Comparison of ENCODE assay signal across 9 mouse cellular contexts in the genomic region with DNA sequence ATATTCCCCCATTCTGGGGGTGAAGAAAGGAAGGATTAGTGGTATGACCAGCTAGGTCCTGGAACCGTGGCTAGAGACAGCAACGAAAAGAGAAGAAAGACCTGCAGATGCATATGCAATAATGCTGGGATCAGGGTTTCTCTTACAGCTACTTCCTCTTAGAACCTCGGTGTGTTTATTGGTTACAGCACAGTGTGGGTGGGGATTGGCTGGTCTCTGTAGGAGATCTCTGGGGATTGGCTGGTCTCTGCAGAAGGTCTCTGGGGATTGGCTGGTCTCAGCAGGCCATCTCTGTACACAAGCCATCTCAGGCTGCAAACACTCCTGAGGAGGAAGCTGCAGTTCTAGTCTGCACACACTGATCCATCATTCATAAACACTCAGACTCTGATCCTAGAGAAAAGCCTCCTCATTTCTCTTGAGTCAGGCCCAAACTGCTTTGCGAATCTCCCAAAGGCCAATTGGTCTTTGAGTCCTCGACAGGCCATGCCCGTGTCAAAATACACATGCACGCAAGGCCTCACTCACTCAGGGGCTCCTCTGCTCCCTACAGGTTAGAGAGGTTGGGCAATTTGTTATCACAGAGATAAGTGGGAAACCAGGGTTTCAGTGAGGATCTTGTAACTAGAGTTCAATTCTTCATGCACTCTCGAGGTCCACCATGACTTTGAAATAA. TPM values are rescaled to one million over a fixed set of nuclear protein-coding genes. Genes with fewer than 3 reads are reported as not detected.
DNase-seq lines count a peak whose midpoint lies in the region; ATAC-seq and TF ChIP-seq lines count a peak whose summit lies in the region.
"Had no signal": no experiment of that assay in that cellular context is flagged by ENCODE, and none has a peak within 500 bp of the region (broad histone marks: within the 10 kb centered on the region; RNA-seq: fewer than 3 reads in every experiment).

No protein-coding gene starts in this region.

- peak overlapping the region; percentile 50 for H3K27ac ChIP-seq in heart, embryonic 11.5 days (ENCODE audit: low read depth, low read length)
- no peak overlapping the region for H3K27ac ChIP-seq in liver, postnatal 0 days (ENCODE audit: low read depth)
- H3K27ac ChIP-seq: hindbrain, embryonic 15.5 days had no signal

- H3K9me3 ChIP-seq in heart, embryonic 11.5 days (replicated peaks; ENCODE audit: control insufficient read depth, low read length) = no peaks in the 10 kb centered on the region
- no peaks in the 10 kb centered on the region for H3K9me3 ChIP-seq in liver, postnatal 0 days (ENCODE audit: low read length)
- H3K9me3 ChIP-seq: hindbrain, embryonic 15.5 days had no signal

- no peaks in the 10 kb centered on the region for H3K27me3 ChIP-seq in heart, embryonic 11.5 days (ENCODE audit: control insufficient read depth, insufficient read depth, low read length)
- H3K27me3 ChIP-seq in liver, postnatal 0 days (ENCODE audit: insufficient read depth, low read length) = no peaks in the 10 kb centered on the region
- H3K27me3 ChIP-seq: hindbrain, embryonic 15.5 days had no signal

- TF ChIP-seq EP300 in liver, postnatal 0 days (IDR thresholded peaks at IDR 0.05; ENCODE audit: low read depth) = no peak

- no peak for TF ChIP-seq CTCF in liver, postnatal 0 days (IDR thresholded peaks at IDR 0.05; ENCODE audit: low read depth)

- ATAC-seq in CD4-positive, CD25-positive, alpha-beta regulatory T cell, adult 4 months = no peak
- ATAC-seq in heart, embryonic 11.5 days (replicated peaks; ENCODE audit: insufficient number of reproducible peaks, low FRiP score, low TSS enrichment) = no peak
- ATAC-seq in liver, postnatal 0 days = peak; percentile 71

- no peaks in the 10 kb centered on the region for H3K36me3 ChIP-seq in heart, embryonic 11.5 days (ENCODE audit: control insufficient read depth, insufficient read depth, low read length)
- H3K36me3 ChIP-seq in liver, postnatal 0 days (replicated peaks; ENCODE audit: insufficient read depth, low read length) = no peaks in the 10 kb centered on the region
- H3K36me3 ChIP-seq: hindbrain, embryonic 15.5 days had no signal

- 63% methylated on average over 8 of the region's 8 CpGs for WGBS in heart, embryonic 11.5 days (ENCODE audit: insufficient replicate concordance)
- 55% methylated on average over 8 of the region's 8 CpGs for WGBS in liver, postnatal 0 days (ENCODE audit: insufficient replicate concordance)

- no peak overlapping the region for H3K9ac ChIP-seq in heart, embryonic 11.5 days (ENCODE audit: low read depth, low read length)
- no peak overlapping the region for H3K9ac ChIP-seq in liver, postnatal 0 days (replicated peaks)
- H3K9ac ChIP-seq: hindbrain, embryonic 15.5 days had no signal

- no peak overlapping the region for H3K4me2 ChIP-seq in heart, embryonic 11.5 days
- no peak overlapping the region for H3K4me2 ChIP-seq in liver, postnatal 0 days (ENCODE audit: low read depth, low read length)
- H3K4me2 ChIP-seq: hindbrain, embryonic 15.5 days had no signal

- H3K4me1 ChIP-seq in heart, embryonic 11.5 days (ENCODE audit: control insufficient read depth, insufficient read depth, low read length) = peaks cover 39% of the 10 kb centered on the region
- peaks cover 4% of the 10 kb centered on the region for H3K4me1 ChIP-seq in liver, postnatal 0 days (ENCODE audit: insufficient read depth)

- no peak overlapping the region for H3K4me3 ChIP-seq in heart, embryonic 11.5 days (ENCODE audit: low read depth, low read length)
- H3K4me3 ChIP-seq in liver, postnatal 0 days (ENCODE audit: low read depth, low read length) = no peak overlapping the region
- H3K4me3 ChIP-seq: hindbrain, embryonic 15.5 days had no signal

- peak; percentile 46 for DNase-seq in CD4-positive, CD25-positive, alpha-beta regulatory T cell, adult 2 months (ENCODE audit: low read depth, low spot score)
- peak; percentile 80 for DNase-seq in 416B (ENCODE audit: low read depth)
- DNase-seq in liver, postnatal 0 days = peak; percentile 39
- DNase-seq in left cerebral cortex, adult 9 months (ENCODE audit: low spot score in 2 of 2) = no peak
- no peak for DNase-seq in urinary bladder, adult 18-20 months (ENCODE audit: low spot score in 2 of 2)
- no peak for DNase-seq in layer of hippocampus, adult 18-20 months (ENCODE audit: low spot score in 2 of 2)

RNA-seq across cellular contexts. Expression of gene Ndufb4, which starts 35.1 kb away (rescaled TPM):
- polyA plus RNA-seq in CD4-positive, CD25-positive, alpha-beta regulatory T cell, adult 4 months (2017; shearing (Covaris generic)) = 10 to 100 TPM; 49.1 to 64.4 TPM
- polyA plus RNA-seq in heart, embryonic 11.5 days (2014; fragmentation: Nextera tagmentation; extraction: Ambion mirVana) = 84.7 and 88.8 TPM in 2 replicates
- polyA plus RNA-seq in liver, postnatal 0 days (2015; fragmentation: Nextera tagmentation; extraction: Ambion mirVana) = 67.3 and 77.7 TPM in 2 replicates
- total RNA-seq in layer of hippocampus, adult 18-20 months (2021) = 10 to 100 TPM; 83.3 to 85.1 TPM

Comparison
In these comparisons a context has a peak if more than half of its experiments do, and no peak if none do; other contexts are left out.
1. DNase-seq: peak in CD4-positive, CD25-positive, alpha-beta regulatory T cell, adult 2 months (single experiment), 416B (single experiment) and liver, postnatal 0 days (single experiment); none in left cerebral cortex, adult 9 months (0 of 2), urinary bladder, adult 18-20 months (0 of 2) and layer of hippocampus, adult 18-20 months (0 of 2).